7 mouse cellular contexts compared by ENCODE assay signal in the genomic region with DNA sequence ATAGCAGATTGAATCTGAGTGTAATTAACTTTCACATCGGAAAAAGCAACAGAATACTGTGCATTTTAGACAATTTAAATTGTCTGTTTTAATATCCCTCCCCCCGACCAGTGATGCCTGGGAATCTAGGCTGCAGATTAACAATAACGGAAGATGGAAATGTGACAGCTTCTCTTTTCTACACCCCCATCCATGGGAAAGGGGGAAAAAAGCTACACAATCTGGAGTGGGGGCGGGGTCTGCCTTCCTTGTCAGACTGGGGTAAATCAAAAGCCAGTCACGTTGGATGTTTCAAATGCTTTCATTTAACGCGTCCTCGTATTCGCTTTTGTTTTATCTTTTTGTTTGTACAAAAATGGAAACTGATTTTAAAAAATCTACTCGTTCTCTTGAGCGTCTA. TPM values are rescaled to one million over a fixed set of nuclear protein-coding genes. Genes with fewer than 3 reads are reported as not detected.
DNase-seq lines count a peak whose midpoint lies in the region; ATAC-seq and TF ChIP-seq lines count a peak whose summit lies in the region.

No protein-coding gene starts in this region.

- TF ChIP-seq POLR2A in thymus, adult 2 months (IDR thresholded peaks at IDR 0.05; ENCODE audit: control insufficient read depth, extremely low read depth, insufficient read depth, low read length, poor library complexity): no peak

- no peak overlapping the region for H3K4me3 ChIP-seq in thymus, adult 2 months (ENCODE audit: control insufficient read depth, insufficient read depth, low read length)
- peak overlapping the region; percentile 65 for H3K4me3 ChIP-seq in hindbrain, postnatal 0 days (ENCODE audit: low read length)
- peak overlapping the region; percentile 75; the same call in 1 of the 2 replicates for H3K4me3 ChIP-seq in limb, embryonic 11.5 days (ENCODE audit: low read depth, low read length)
- peak overlapping the region; percentile 91 for H3K4me3 ChIP-seq in neural tube, embryonic 13.5 days

- H3K9me3 ChIP-seq in hindbrain, postnatal 0 days (ENCODE audit: low read length): no peaks in the 10 kb centered on the region
- no peaks in the 10 kb centered on the region for H3K9me3 ChIP-seq in limb, embryonic 11.5 days (ENCODE audit: control insufficient read depth, low read length)
- H3K9me3 ChIP-seq in neural tube, embryonic 13.5 days: no peaks in the 10 kb centered on the region

- peak overlapping the region; percentile 78 for H3K4me2 ChIP-seq in hindbrain, postnatal 0 days (ENCODE audit: low read depth, low read length)
- peak overlapping the region; percentile 96 for H3K4me2 ChIP-seq in limb, embryonic 11.5 days (ENCODE audit: low read depth, severe bottlenecking)
- H3K4me2 ChIP-seq in neural tube, embryonic 13.5 days: peak overlapping the region; percentile 73

- H3K9ac ChIP-seq in hindbrain, postnatal 0 days (replicated peaks; ENCODE audit: low read length): peak overlapping the region; percentile 74; the same call in 1 of the 2 replicates
- H3K9ac ChIP-seq in limb, embryonic 11.5 days (ENCODE audit: low read length): no peak overlapping the region
- peak overlapping the region; percentile 97 for H3K9ac ChIP-seq in neural tube, embryonic 13.5 days

- H3K36me3 ChIP-seq in thymus, adult 2 months (ENCODE audit: control insufficient read depth, insufficient read depth, low read length): no peaks in the 10 kb centered on the region
- H3K36me3 ChIP-seq in hindbrain, postnatal 0 days (ENCODE audit: insufficient read depth, low read length): no peaks in the 10 kb centered on the region
- no peaks in the 10 kb centered on the region for H3K36me3 ChIP-seq in limb, embryonic 11.5 days (ENCODE audit: control insufficient read depth, insufficient read depth, low read length)
- no peaks in the 10 kb centered on the region for H3K36me3 ChIP-seq in neural tube, embryonic 13.5 days

- TF ChIP-seq CTCF in thymus, adult 2 months (IDR thresholded peaks at IDR 0.05; ENCODE audit: borderline replicate concordance, control insufficient read depth, extremely low read depth, insufficient read depth, low read length, poor library complexity): no peak
- TF ChIP-seq CTCF in hindbrain, postnatal 0 days (IDR thresholded peaks at IDR 0.05; ENCODE audit: low read depth): no peak

- 10% methylated on average over 11 of the region's 11 CpGs for WGBS in thymus, adult 2 months
- 2% methylated on average over 11 of the region's 11 CpGs for WGBS in hindbrain, postnatal 0 days
- WGBS in limb, embryonic 11.5 days: 10% methylated on average over 11 of the region's 11 CpGs
- WGBS in neural tube, embryonic 13.5 days: 3% methylated on average over 11 of the region's 11 CpGs

- H3K27ac ChIP-seq in thymus, adult 2 months (ENCODE audit: control insufficient read depth, insufficient read depth, low read length): no peak overlapping the region
- no peak overlapping the region for H3K27ac ChIP-seq in hindbrain, postnatal 0 days
- no peak overlapping the region for H3K27ac ChIP-seq in limb, embryonic 11.5 days (replicated peaks; ENCODE audit: low read depth, low read length)
- peak overlapping the region; percentile 99 for H3K27ac ChIP-seq in neural tube, embryonic 13.5 days (replicated peaks)

- H3K27me3 ChIP-seq in thymus, adult 2 months (ENCODE audit: control insufficient read depth, insufficient read depth, low read length): peaks cover 3% of the 10 kb centered on the region
- H3K27me3 ChIP-seq in hindbrain, postnatal 0 days (ENCODE audit: insufficient read depth, low read length): no peaks in the 10 kb centered on the region
- peaks cover 14% of the 10 kb centered on the region; the same call in 1 of the 2 replicates for H3K27me3 ChIP-seq in limb, embryonic 11.5 days (ENCODE audit: control insufficient read depth, insufficient read depth, low read length)
- no peaks in the 10 kb centered on the region for H3K27me3 ChIP-seq in neural tube, embryonic 13.5 days

- peaks cover 7% of the 10 kb centered on the region for H3K4me1 ChIP-seq in thymus, adult 2 months (replicated peaks; ENCODE audit: control insufficient read depth, insufficient read depth, low read length)
- no peaks in the 10 kb centered on the region for H3K4me1 ChIP-seq in hindbrain, postnatal 0 days (ENCODE audit: insufficient read depth, low read length)
- no peaks in the 10 kb centered on the region for H3K4me1 ChIP-seq in limb, embryonic 11.5 days (ENCODE audit: control insufficient read depth, insufficient read depth, low read length)
- H3K4me1 ChIP-seq in neural tube, embryonic 13.5 days (replicated peaks): peaks cover 12% of the 10 kb centered on the region

- ATAC-seq in hindbrain, postnatal 0 days: no peak
- no peak for ATAC-seq in limb, embryonic 11.5 days (ENCODE audit: insufficient number of reproducible peaks, low FRiP score, low TSS enrichment, low read depth)
- no peak for ATAC-seq in neural tube, embryonic 13.5 days (ENCODE audit: low read depth)

- DNase-seq in thymus, postnatal 4 days: peak; percentile 9
- no peak for DNase-seq in thymus, adult 2 months
- peak; percentile 45 for DNase-seq in embryo, embryonic 9.5 days (ENCODE audit: extremely low spot score)
- DNase-seq in hindbrain, postnatal 0 days (ENCODE audit: low spot score): peak; percentile 69
- peak; percentile 36 for DNase-seq in limb, embryonic 11.5 days (ENCODE audit: low spot score)
- DNase-seq in ovary, postnatal 36 days (ENCODE audit: low spot score): no peak

RNA-seq across cellular contexts. Expression of a gene that starts 1.3 kb away (rescaled TPM):
- 0.20 and 0.22 TPM in 2 replicates for polyA plus RNA-seq in thymus, adult 2 months (2012; rRNA removed)
- total RNA-seq in hindbrain, postnatal 0 days (2014; rRNA removed): 21.3 and 25.8 TPM in 2 replicates
- 2.3 and 2.4 TPM in 2 replicates for polyA plus RNA-seq in hindbrain, postnatal 0 days (2015; fragmentation: Nextera tagmentation; extraction: Ambion mirVana)
- 1.1 and 1.3 TPM in 2 replicates for polyA plus RNA-seq in limb, embryonic 11.5 days (2014; fragmentation: Nextera tagmentation; extraction: Ambion mirVana)
- 7.7 and 8.1 TPM in 2 replicates for polyA plus RNA-seq in neural tube, embryonic 13.5 days (2015; fragmentation: Nextera tagmentation; extraction: Ambion mirVana)

RNA-seq across cellular contexts. Expression of a gene that starts 57.0 kb away (rescaled TPM):
- 0.58 and 0.73 TPM in 2 replicates for polyA plus RNA-seq in thymus, adult 2 months (2012; rRNA removed)
- 4.1 and 4.9 TPM in 2 replicates for total RNA-seq in hindbrain, postnatal 0 days (2014; rRNA removed)
- polyA plus RNA-seq in hindbrain, postnatal 0 days (2015; fragmentation: Nextera tagmentation; extraction: Ambion mirVana): 1.6 and 2.0 TPM in 2 replicates
- polyA plus RNA-seq in limb, embryonic 11.5 days (2014; fragmentation: Nextera tagmentation; extraction: Ambion mirVana): 1.2 and 1.4 TPM in 2 replicates
- 1.2 and 2.7 TPM in 2 replicates for polyA plus RNA-seq in neural tube, embryonic 13.5 days (2015; fragmentation: Nextera tagmentation; extraction: Ambion mirVana)

Comparison
In these comparisons a context has a peak if more than half of its experiments do, and no peak if none do; other contexts are left out.
1. DNase-seq: peak in thymus, postnatal 4 days (single experiment), embryo, embryonic 9.5 days (single experiment), hindbrain, postnatal 0 days (single experiment) and limb, embryonic 11.5 days (single experiment); none in thymus, adult 2 months (single experiment) and ovary, postnatal 36 days (single experiment).
2. Peak in every context shown above with its lines, with median percentiles within 50 percentile points of each other: H3K4me2 ChIP-seq.